Mouse (Mus musculus): ENCODE data around the gene Lcp2. TPM values are rescaled to one million over a fixed set of nuclear protein-coding genes. Genes with fewer than 3 reads are reported as not detected.

Gene Lcp2
- total and polyA plus RNA-seq, 2 experiments from 2014 or later, result 0.52 to 1.9 TPM

DNA sequence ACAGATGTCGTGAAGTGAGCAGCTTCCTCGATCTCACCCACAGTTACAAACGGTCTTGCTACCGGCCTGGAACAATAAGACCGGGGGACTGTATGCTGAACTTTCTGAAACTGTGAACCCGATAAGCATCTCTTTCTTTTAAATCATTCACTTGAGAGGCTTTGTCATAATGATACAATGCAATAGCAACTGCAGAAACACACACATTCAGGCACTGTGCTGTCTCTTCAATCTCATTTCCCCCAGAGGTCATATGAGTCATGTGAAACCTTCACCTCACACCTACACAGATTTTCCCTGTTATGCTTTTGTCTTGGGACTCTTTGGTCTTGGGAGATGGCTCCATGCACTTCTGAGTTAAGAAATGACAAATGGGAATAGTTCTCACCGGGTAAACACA is 65.2 kb downstream of the Lcp2 start:
- no peaks in the 10 kb centered on the region for H3K9me3 ChIP-seq (ENCODE audit: low read length)
- TF ChIP-seq CTCF (IDR thresholded peaks at IDR 0.05; ENCODE audit: low read depth), result no peak
- H3K27ac ChIP-seq, result no peak overlapping the region

DNA sequence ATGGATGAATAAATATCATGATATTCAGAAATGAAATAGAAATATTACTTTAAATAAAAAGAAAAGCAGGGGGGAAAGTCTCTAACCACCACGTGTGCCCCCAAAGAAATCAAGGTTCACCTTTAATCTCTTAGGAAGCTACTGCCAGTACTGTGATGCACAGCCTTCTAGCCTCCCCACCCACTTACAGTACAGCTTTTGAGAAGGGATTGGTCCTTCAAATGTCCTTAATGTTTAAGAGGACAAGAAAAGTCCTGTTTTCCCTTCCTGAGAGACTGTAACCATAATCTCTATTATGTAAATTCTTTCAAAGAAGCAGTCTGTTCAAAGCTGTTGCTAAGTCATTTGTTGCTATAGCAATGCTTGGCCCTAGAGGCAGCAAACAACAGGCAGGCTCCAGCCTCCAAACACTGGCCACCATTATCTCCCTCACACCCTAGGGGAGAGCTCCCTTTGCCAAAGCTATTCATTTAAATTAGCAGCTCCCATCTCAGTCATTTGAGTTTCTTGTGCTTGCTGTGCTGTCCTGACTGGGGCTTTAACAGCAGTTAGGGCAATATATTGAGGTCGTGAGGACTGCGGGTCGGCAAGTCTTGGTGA is 66.2 kb downstream of the Lcp2 start:
- 15% methylated on average over 4 of the region's 4 CpGs for WGBS
- Histone ChIP-seq H3K9me3 (ENCODE audit: low read length) (no peaks in the 10 kb centered on the region), H3K4me2 (ENCODE audit: low read depth, low read length) (no peak overlapping the region), H3K36me3 (ENCODE audit: insufficient read depth, low read length) (no peaks in the 10 kb centered on the region), H3K4me1 (ENCODE audit: insufficient read depth, low read length) (peaks cover 5% of the 10 kb centered on the region; the same call in 1 of the 2 replicates), H3K4me3 (ENCODE audit: low read length) (no peak overlapping the region), H3K9ac (replicated peaks; ENCODE audit: low read length) (no peak overlapping the region), H3K27ac (peak overlapping the region; percentile 60; the same call in 1 of the 2 replicates), H3K27me3 (ENCODE audit: insufficient read depth, low read length) (no peaks in the 10 kb centered on the region)
- peak; percentile 95 for ATAC-seq
- DNase-seq (ENCODE audit: low spot score), result peak; percentile 87
- TF ChIP-seq CTCF (IDR thresholded peaks at IDR 0.05; ENCODE audit: low read depth), result peak; percentile 12; the same call in 1 of the 2 replicates

More for the DNA sequence above, 65.2 kb downstream of the Lcp2 start:
- DNase-seq (ENCODE audit: low spot score), result no peak
- H3K36me3 ChIP-seq (ENCODE audit: insufficient read depth, low read length), result no peaks in the 10 kb centered on the region
- no peak overlapping the region for H3K4me3 ChIP-seq (ENCODE audit: low read length)
- H3K4me2 ChIP-seq (ENCODE audit: low read depth, low read length), result no peak overlapping the region
- H3K4me1 ChIP-seq (ENCODE audit: insufficient read depth, low read length), result peaks cover 5% of the 10 kb centered on the region; the same call in 1 of the 2 replicates
- H3K27me3 ChIP-seq (ENCODE audit: insufficient read depth, low read length), result no peaks in the 10 kb centered on the region
- no peak for ATAC-seq
- 48% methylated on average over 7 of the region's 7 CpGs for WGBS
- H3K9ac ChIP-seq (replicated peaks; ENCODE audit: low read length), result no peak overlapping the region

DNA sequence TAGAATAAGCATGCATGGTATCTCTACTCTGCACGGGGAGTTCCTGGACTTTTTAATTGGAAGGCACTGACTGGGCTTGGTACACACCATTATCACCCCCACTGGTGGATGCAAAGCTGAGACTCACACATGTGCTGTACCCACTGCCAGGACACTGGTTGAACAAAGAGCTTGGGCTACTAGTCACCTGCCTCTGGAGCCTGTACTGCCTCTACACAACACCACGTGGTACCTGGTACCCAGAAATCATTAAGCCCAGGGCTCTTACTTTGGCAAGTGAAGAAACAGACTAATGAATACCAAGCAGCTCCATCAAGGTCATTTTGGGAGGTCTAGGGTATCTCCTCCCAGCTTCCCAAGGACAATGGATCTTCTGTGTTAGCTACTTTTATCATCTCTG is 67.0 kb downstream of the Lcp2 start:
- 0 out of 2 replicates have a peak, but pooled peaks have one; percentile 16 for ATAC-seq
- no peak overlapping the region for H3K4me3 ChIP-seq (ENCODE audit: low read length)
- WGBS, result 38% methylated on average over 2 of the region's 2 CpGs

DNA sequence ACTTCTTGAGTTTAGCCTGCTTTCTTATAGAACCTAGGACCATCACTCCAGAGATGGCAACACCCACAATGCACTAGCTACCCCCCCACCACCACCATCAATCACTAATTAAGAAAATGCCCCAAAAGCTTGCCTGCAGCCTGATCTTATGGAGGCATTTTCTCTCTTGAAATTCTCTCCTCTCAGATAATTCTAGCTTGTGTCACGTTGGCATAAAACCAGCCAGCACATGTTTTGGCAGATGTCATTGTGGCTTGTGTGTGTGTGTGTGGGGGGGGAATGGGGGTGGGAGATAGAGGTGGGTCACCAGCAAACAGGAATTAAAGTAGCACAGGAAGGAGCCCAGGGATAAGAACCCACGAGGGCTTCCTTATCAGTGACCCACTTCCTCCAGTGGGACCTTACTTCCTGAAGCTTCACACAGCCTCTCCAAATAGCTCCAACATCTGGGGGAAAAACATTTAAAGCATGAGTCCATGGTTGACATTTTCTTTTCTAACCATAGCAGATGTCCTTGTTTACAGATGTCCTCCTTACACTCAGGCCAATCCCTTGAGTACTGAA is 69.9 kb downstream of the Lcp2 start:
- Histone ChIP-seq H3K27ac (no peak overlapping the region), H3K9me3 (ENCODE audit: low read length) (no peaks in the 10 kb centered on the region), H3K4me3 (ENCODE audit: low read length) (no peak overlapping the region), H3K4me1 (ENCODE audit: insufficient read depth, low read length) (peaks cover 5% of the 10 kb centered on the region; the same call in 1 of the 2 replicates), H3K4me2 (ENCODE audit: low read depth, low read length) (no peak overlapping the region), H3K36me3 (ENCODE audit: insufficient read depth, low read length) (no peaks in the 10 kb centered on the region), H3K9ac (replicated peaks; ENCODE audit: low read length) (no peak overlapping the region), H3K27me3 (ENCODE audit: insufficient read depth, low read length) (no peaks in the 10 kb centered on the region)
- no peak for DNase-seq (ENCODE audit: low spot score)
- no peak for ATAC-seq
- TF ChIP-seq CTCF (IDR thresholded peaks at IDR 0.05; ENCODE audit: low read depth), result no peak
- WGBS, result 62% methylated on average over 2 of the region's 2 CpGs

More for the DNA sequence above, 67.0 kb downstream of the Lcp2 start:
- TF ChIP-seq CTCF (IDR thresholded peaks at IDR 0.05; ENCODE audit: low read depth), result no peak
- DNase-seq (ENCODE audit: low spot score), result no peak
- peaks cover 5% of the 10 kb centered on the region; the same call in 1 of the 2 replicates for H3K4me1 ChIP-seq (ENCODE audit: insufficient read depth, low read length)
- H3K9me3 ChIP-seq (ENCODE audit: low read length), result no peaks in the 10 kb centered on the region
- peak overlapping the region; percentile 60 for H3K27ac ChIP-seq
- no peaks in the 10 kb centered on the region for H3K36me3 ChIP-seq (ENCODE audit: insufficient read depth, low read length)
- H3K27me3 ChIP-seq (ENCODE audit: insufficient read depth, low read length), result no peaks in the 10 kb centered on the region
- H3K9ac ChIP-seq (replicated peaks; ENCODE audit: low read length), result no peak overlapping the region
- no peak overlapping the region for H3K4me2 ChIP-seq (ENCODE audit: low read depth, low read length)

DNA sequence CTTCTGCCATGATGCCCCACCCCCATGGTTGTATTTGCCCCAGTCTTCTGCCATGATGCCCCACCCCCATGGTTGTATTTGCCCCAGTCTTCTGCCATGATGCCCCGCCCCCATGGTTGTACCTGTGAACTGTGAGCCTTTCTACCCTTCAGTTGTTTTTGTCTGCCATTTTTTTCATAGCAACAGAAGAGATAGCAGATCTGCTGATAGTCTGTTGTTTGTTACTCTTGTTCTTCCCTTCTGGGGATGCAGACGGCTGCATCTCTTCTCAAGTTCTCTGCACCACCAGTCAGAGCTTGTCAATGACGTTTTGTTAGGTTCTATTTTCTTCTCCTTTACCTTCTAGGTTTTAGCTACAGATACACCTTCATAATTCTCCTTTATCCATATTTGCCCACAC is 70.9 kb downstream of the Lcp2 start:
- Histone ChIP-seq H3K9me3 (ENCODE audit: low read length) (no peaks in the 10 kb centered on the region), H3K27me3 (ENCODE audit: insufficient read depth, low read length) (no peaks in the 10 kb centered on the region), H3K9ac (replicated peaks; ENCODE audit: low read length) (no peak overlapping the region), H3K27ac (no peak overlapping the region), H3K4me1 (ENCODE audit: insufficient read depth, low read length) (0 out of 2 replicates have a peak, but pooled peaks cover 5% of the 10 kb centered on the region), H3K4me2 (ENCODE audit: low read depth, low read length) (no peak overlapping the region), H3K36me3 (ENCODE audit: insufficient read depth, low read length) (no peaks in the 10 kb centered on the region), H3K4me3 (ENCODE audit: low read length) (no peak overlapping the region)
- DNase-seq (ENCODE audit: low spot score) (no peak), ATAC-seq (no peak)
- 90% methylated on average over 3 of the region's 3 CpGs for WGBS
- no peak for TF ChIP-seq CTCF (IDR thresholded peaks at IDR 0.05; ENCODE audit: low read depth)

DNA sequence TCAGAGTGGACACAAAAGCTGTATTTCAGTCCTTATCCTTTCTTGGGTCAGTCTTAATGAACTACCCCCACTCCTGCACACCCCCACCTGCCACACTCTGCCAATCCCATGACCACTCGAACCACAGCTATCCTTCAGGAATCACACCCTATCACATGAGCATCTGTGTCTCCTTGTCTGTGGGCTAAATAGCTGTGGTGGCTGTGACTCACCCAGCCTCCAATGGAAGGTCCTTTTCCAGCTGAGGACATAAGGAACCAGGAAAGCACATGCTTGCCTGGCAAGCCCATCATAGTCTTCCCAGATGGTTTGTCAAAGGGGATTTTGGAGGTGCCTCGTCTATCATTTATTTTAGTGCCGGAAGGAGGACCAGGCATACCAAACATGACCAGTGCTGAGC is 71.6 kb downstream of the Lcp2 start:
- Histone ChIP-seq H3K27me3 (ENCODE audit: insufficient read depth, low read length) (no peaks in the 10 kb centered on the region), H3K9ac (replicated peaks; ENCODE audit: low read length) (no peak overlapping the region), H3K9me3 (ENCODE audit: low read length) (no peaks in the 10 kb centered on the region), H3K36me3 (ENCODE audit: insufficient read depth, low read length) (no peaks in the 10 kb centered on the region), H3K4me1 (ENCODE audit: insufficient read depth, low read length) (no peaks in the 10 kb centered on the region), H3K27ac (no peak overlapping the region), H3K4me2 (ENCODE audit: low read depth, low read length) (no peak overlapping the region), H3K4me3 (ENCODE audit: low read length) (no peak overlapping the region)
- DNase-seq (ENCODE audit: low spot score), result no peak
- no peak for ATAC-seq
- WGBS, result 87% methylated on average over 3 of the region's 3 CpGs
- no peak for TF ChIP-seq CTCF (IDR thresholded peaks at IDR 0.05; ENCODE audit: low read depth)

DNA sequence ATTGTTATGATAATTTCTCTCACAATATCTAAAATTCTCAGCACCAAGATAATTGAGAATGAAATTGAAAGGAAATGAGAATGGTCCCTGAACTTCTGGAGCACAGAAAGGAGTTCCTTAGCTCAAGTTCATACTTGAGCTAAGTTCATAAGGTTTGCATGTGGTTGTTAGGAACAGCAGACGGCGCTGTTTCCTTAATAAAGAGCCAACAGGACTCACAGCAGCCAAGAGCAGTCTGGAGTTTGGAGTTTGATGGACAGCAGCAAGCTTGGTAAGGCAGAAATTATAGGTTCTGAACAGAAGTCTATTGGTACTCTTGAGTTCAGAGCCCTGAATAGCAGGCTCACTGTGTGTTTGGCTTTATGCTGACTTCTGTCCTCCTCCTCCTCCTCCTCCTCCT is 76.4 kb downstream of the Lcp2 start:
- H3K9ac ChIP-seq (replicated peaks; ENCODE audit: low read length), result no peak overlapping the region
- H3K27me3 ChIP-seq (ENCODE audit: insufficient read depth, low read length), result no peaks in the 10 kb centered on the region
- H3K4me3 ChIP-seq (ENCODE audit: low read length), result no peak overlapping the region
- no peak for ATAC-seq
- no peak overlapping the region for H3K4me2 ChIP-seq (ENCODE audit: low read depth, low read length)
- H3K4me1 ChIP-seq (ENCODE audit: insufficient read depth, low read length), result no peaks in the 10 kb centered on the region
- WGBS, result 13% methylated on average over 2 of the region's 2 CpGs
- no peak overlapping the region for H3K27ac ChIP-seq
- peak; percentile 85 for DNase-seq (ENCODE audit: low spot score)
- no peaks in the 10 kb centered on the region for H3K9me3 ChIP-seq (ENCODE audit: low read length)
- peak; percentile 87 for TF ChIP-seq CTCF (IDR thresholded peaks at IDR 0.05; ENCODE audit: low read depth)
- H3K36me3 ChIP-seq (ENCODE audit: insufficient read depth, low read length), result no peaks in the 10 kb centered on the region

All from hindbrain, postnatal 0 days (tissue).